Mouse (Mus musculus) lung, postnatal 0 days (tissue): Measurements from ENCODE around the gene Cacna1a. TPM values are rescaled to one million over a fixed set of nuclear protein-coding genes. Genes with fewer than 3 reads are reported as not detected.

Experiments
- ATAC-seq: fragments of 200-750 bp; cut with Nextera tagmentation; 2 replicates; pipeline ENCODE4 v1.8.0; 2017; ENCODE audit warnings: moderate library complexity
- DNase-seq: peaks from one replicate; pipeline ENCODE4 v3.0.0-alpha.2; 2016; ENCODE audit warnings: low spot score
- H3K27ac ChIP-seq: fragments of 300-500 bp; sonication (generic); 2 replicates; pipeline ENCODE4 v1.5.1; 2014; ENCODE audit warnings: antibody characterized with exemption, mild to moderate bottlenecking, low read length, mixed read lengths
- H3K27me3 ChIP-seq: fragments of 300-500 bp; sonication (generic); replicated peaks from 2 replicates; pipeline ENCODE4 v1.6.1; 2014; ENCODE audit warnings: low read length, mixed read lengths; ENCODE audit not compliant: insufficient read depth
- H3K36me3 ChIP-seq: fragments of 300-500 bp; sonication (generic); 2 replicates; pipeline ENCODE4 v1.6.1; 2014; ENCODE audit warnings: low read length, mixed read lengths; ENCODE audit not compliant: insufficient read depth
- H3K4me1 ChIP-seq: fragments of 300-500 bp; sonication (generic); 2 replicates; pipeline ENCODE4 v1.6.1; 2014; ENCODE audit warnings: antibody characterized with exemption, low read depth, low read length, mixed read lengths; ENCODE audit not compliant: insufficient read depth
- H3K4me2 ChIP-seq: fragments of 300-500 bp; sonication (generic); replicated peaks from 2 replicates; pipeline ENCODE4 v1.6.1; 2014; ENCODE audit warnings: low read depth, mild to moderate bottlenecking, low read length, moderate library complexity, mixed read lengths
- H3K4me3 ChIP-seq: fragments of 300-500 bp; sonication (generic); 2 replicates; pipeline ENCODE4 v1.5.1; 2014; ENCODE audit warnings: low read depth, low read length
- H3K9ac ChIP-seq: fragments of 300-500 bp; sonication (generic); replicated peaks from 2 replicates; pipeline ENCODE4 v1.6.1; 2014; ENCODE audit warnings: low read depth, mild to moderate bottlenecking
- H3K9me3 ChIP-seq: fragments of 300-500 bp; sonication (generic); 2 replicates; pipeline ENCODE4 v1.6.1; 2016; ENCODE audit warnings: low read length, mixed read lengths
- CTCF ChIP-seq: IDR thresholded peaks from 2 replicates; pipeline ENCODE4 v1.5.1; 2016; ENCODE audit warnings: antibody characterized with exemption, mild to moderate bottlenecking
- EP300 ChIP-seq: IDR thresholded peaks from 2 replicates; pipeline ENCODE4 v1.6.1; 2016; ENCODE audit warnings: antibody characterized with exemption, mild to moderate bottlenecking, control low read depth
- WGBS: fragments of 180-500 bp; shearing (Covaris S2); extraction: QIAGEN DNeasy Blood & Tissue Kit; methylation state at CpG from one replicate; pipeline ENCODE4 v1.1.7; 2014; 5-methylcytosine and 5-hydroxymethylcytosine counted together
- polyA plus RNA-seq: library from polyadenylated mRNA; unstranded; fragments of >200 nt; fragmentation: Nextera tagmentation; extraction: Ambion mirVana; gene quantifications from 2 replicates; pipeline ENCODE4 v1.2.1, GENCODE M21; 2015

Gene Cacna1a
- polyA plus RNA-seq, 1 experiment from 2014 or later, result 3.3 TPM

GRCm38 (mm10) chr8:84636051-84636691, 247.9 kb downstream of the Cacna1a start:
- Histone ChIP-seq H3K27ac (no peak overlapping the region), H3K27me3 (no peaks in the 10 kb centered on the region), H3K9ac (no peak overlapping the region), H3K36me3 (no peaks in the 10 kb centered on the region), H3K9me3 (no peaks in the 10 kb centered on the region), H3K4me1 (no peaks in the 10 kb centered on the region; the same call in 1 of the 2 replicates), H3K4me3 (no peak overlapping the region), H3K4me2 (no peak overlapping the region)
- ATAC-seq, result peak; percentile 14; the same call in 1 of the 2 replicates
- WGBS, result 77% methylated on average over 17 of the region's 17 CpGs
- peak; percentile 81 for DNase-seq
- TF ChIP-seq EP300, result peak; percentile 31; the same call in 1 of the 2 replicates
- TF ChIP-seq CTCF, result no peak

GRCm38 (mm10) chr8:84637946-84638554, 249.8 kb downstream of the Cacna1a start:
- H3K27ac ChIP-seq, result no peak overlapping the region

DNA sequence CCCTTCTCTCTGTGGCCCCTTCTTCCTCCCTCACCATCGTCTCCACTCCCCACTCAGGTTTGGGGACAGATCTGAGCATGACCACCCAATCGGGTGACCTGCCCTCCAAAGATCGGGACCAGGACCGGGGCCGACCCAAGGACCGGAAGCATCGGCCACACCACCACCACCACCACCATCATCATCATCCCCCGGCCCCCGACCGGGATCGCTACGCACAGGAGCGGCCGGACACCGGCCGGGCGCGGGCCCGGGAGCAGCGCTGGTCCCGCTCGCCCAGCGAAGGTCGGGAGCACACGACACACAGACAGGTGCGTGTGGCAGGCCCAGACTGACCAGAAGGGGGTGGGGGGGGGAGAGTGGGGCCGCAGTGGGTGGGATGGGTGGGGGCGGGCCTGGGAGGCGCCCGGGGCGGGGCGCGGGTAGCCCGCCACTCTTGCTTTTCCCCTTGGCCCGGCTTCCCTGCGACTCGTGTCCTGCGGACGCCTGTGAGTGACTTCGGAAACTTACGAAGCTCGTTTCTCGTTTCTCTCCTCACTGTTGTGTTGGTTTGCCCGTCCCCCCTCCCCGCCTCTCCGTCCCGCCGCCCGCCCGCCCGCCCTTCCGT, 250.4 kb downstream of the Cacna1a start:
- TF ChIP-seq CTCF (peak; percentile 16; the same call in 1 of the 2 replicates), EP300 (no peak)
- DNase-seq, result no peak
- no peaks in the 10 kb centered on the region for H3K9me3 ChIP-seq

More at GRCm38 (mm10) chr8:84637946-84638554, 249.8 kb downstream of the Cacna1a start:
- H3K27me3 ChIP-seq, result no peaks in the 10 kb centered on the region
- TF ChIP-seq CTCF, result no peak
- no peak for TF ChIP-seq EP300
- 39% methylated on average over 8 of the region's 8 CpGs for WGBS
- H3K9ac ChIP-seq, result peak overlapping the region; percentile 54; the same call in 1 of the 2 replicates
- no peak for DNase-seq
- ATAC-seq, result no peak
- peak overlapping the region; percentile 55 for H3K4me3 ChIP-seq
- H3K4me2 ChIP-seq, result peak overlapping the region; percentile 77
- no peaks in the 10 kb centered on the region for H3K36me3 ChIP-seq
- no peaks in the 10 kb centered on the region; the same call in 1 of the 2 replicates for H3K4me1 ChIP-seq
- H3K9me3 ChIP-seq, result no peaks in the 10 kb centered on the region

GRCm38 (mm10) chr8:84639162-84640009, 251.1 kb downstream of the Cacna1a start:
- Histone ChIP-seq H3K4me2 (peak overlapping the region; percentile 77), H3K36me3 (no peaks in the 10 kb centered on the region), H3K4me3 (peak overlapping the region; percentile 55), H3K9me3 (no peaks in the 10 kb centered on the region), H3K9ac (peak overlapping the region; percentile 54), H3K27ac (peak overlapping the region; percentile 86), H3K27me3 (no peaks in the 10 kb centered on the region), H3K4me1 (no peaks in the 10 kb centered on the region; the same call in 1 of the 2 replicates)
- TF ChIP-seq EP300 (no peak), CTCF (peak; percentile 60)
- peak; percentile 94 for ATAC-seq
- WGBS, result under 1% methylated on average over 95 of the region's 106 CpGs
- DNase-seq, result peak; percentile 96

More for the DNA sequence above, 250.4 kb downstream of the Cacna1a start:
- Histone ChIP-seq H3K4me2 (peak overlapping the region; percentile 77), H3K27ac (peak overlapping the region; percentile 86), H3K36me3 (no peaks in the 10 kb centered on the region), H3K9ac (peak overlapping the region; percentile 54), H3K4me1 (no peaks in the 10 kb centered on the region; the same call in 1 of the 2 replicates), H3K4me3 (peak overlapping the region; percentile 55), H3K27me3 (no peaks in the 10 kb centered on the region)
- ATAC-seq, result peak; percentile 22
- WGBS, result under 1% methylated on average over 40 of the region's 52 CpGs

GRCm38 (mm10) chr8:84640010-84640588, 251.9 kb downstream of the Cacna1a start:
- Histone ChIP-seq H3K4me1 (no peaks in the 10 kb centered on the region; the same call in 1 of the 2 replicates), H3K27me3 (no peaks in the 10 kb centered on the region), H3K9me3 (no peaks in the 10 kb centered on the region), H3K4me2 (peak overlapping the region; percentile 58), H3K9ac (no peak overlapping the region), H3K4me3 (peak overlapping the region; percentile 55), H3K27ac (0 out of 2 replicates have a peak overlapping the region, but pooled peaks have one; percentile 15), H3K36me3 (no peaks in the 10 kb centered on the region)
- ATAC-seq (no peak), DNase-seq (no peak)
- WGBS, result 19% methylated on average over 9 of the region's 9 CpGs
- TF ChIP-seq EP300 (no peak), CTCF (no peak)
